Mouse (Mus musculus) G1E-ER4 (cell line): ENCODE measurements around the gene 5730596B20Rik. TPM values are rescaled to one million over a fixed set of nuclear protein-coding genes. Genes with fewer than 3 reads are reported as not detected.

Source experiments
- GATA1 ChIP-seq: IDR thresholded peaks from one replicate; pipeline ENCODE4 v1.8.0; 2012; ENCODE audit warnings: low read length, inconsistent platforms
- polyA plus RNA-seq: library from polyadenylated mRNA; stranded (reverse); fragments of >175 nt; gene quantifications from 2 replicates; pipeline ENCODE4 v1.2.3, GENCODE M21; 2012

Gene 5730596B20Rik
- polyA plus RNA-seq, 1 experiment: not detected

DNA sequence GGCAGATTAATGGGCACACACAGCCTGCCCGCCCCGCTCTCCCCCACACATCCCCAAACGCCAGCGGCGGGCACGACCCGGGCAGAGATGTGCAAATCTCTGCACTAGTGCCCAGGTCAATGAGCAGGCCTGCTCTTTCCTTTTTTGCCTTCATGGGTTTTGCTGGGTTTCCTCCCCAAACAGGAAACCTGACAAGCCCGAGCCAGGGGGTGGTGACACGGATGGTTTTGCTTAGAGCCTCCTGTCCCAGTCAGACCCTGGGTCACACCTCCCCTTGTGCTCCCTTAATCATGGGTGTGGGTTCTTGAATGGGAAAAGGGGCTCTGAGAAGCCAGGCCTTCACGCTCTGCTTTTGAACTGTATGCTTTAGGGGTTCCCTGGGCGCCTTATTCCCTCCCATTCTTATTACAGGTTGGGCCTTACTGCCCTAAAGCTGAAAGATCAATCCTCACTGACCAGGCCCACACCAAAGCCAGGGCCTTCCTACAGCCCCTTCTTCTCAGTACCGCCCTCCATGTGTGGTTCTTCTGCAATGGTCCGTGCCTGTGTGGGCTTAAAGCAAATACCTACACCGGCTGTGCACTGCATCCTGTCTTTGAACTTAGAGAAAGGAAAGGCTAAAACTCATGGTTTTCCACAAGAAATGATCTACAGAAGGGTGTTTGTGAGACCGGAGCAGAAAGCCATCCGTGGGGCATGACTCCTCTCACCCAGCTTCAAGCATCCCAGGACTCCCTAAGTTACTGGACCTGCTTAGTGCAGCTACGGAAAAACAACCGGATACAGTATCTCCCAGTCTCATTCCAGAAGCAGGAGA, 31.8 kb downstream of the 5730596B20Rik start:
- no peak for TF ChIP-seq GATA1

DNA sequence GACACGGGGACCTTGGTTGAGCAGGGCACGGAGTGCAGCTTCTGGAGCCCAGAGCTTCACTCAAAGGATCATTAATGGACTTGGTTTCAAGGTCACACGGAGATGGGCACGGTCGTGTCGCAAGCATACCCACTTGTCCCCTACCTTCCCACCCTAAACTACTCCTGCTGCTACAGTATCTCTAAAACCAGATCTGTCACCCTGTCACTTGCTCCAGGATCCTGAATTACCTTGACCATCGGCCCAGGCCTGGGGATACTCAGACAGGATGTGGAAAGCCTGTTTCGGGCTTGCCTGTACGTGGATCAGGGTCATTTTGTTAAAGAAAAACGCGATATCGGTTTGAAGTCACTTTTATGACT, 32.4 kb downstream of the 5730596B20Rik start:
- TF ChIP-seq GATA1: no peak

DNA sequence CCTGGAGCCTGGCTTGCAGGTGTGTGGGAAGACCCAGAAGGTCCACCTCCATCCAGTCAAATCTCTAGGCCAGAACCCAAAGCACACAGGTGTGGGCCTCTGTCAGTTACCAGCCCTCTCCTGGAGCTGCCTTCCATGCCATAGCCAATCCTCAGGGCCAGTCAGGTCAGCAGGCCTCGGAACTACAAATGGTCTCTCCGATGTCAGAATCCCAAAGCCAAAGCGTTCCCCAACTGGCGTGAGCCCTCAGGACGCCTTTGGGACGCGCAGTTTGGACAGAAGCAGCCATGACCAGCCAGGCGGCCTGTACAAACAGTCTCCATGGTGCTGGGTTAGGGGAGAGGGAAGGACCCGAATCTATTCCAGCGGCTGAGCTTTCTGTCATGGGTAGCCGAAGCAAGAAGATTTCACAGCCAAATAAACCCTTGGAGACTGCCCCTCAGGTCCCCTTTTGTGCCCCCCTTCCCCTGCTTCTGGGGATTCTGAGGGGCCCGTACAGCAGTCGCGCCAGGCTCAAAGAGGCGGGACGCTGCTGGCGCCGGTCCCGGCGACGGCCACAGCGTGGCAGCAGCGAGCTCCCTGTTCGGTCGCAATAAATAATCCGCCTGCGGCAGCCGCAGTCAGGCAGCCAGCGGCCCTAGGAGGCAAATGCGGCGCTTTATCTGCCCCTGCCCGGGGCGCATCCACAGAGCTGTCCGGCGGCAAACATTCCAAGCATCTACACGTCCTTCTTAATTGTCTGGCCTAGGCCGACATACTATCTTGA, 34.1 kb downstream of the 5730596B20Rik start:
- no peak for TF ChIP-seq GATA1

DNA sequence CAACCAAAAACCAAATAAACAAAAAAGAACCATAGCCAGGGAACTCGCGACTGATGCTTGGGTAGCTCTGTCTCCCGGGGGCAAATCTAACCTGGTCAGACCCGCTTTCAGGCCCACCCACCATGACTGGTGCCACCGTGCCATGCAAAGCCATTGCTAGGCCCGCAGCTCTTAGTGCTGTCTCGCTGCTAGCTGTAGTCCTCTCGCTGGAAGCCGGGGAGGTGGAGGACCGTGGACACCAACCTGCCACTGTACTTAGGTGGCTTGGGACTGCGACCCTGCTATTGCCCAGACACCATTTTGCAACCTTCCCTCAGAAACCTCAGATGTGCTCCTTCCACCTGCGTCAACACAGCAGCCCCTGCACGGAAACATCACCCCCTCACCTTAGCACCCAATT, 34.7 kb downstream of the 5730596B20Rik start:
- no peak for TF ChIP-seq GATA1

DNA sequence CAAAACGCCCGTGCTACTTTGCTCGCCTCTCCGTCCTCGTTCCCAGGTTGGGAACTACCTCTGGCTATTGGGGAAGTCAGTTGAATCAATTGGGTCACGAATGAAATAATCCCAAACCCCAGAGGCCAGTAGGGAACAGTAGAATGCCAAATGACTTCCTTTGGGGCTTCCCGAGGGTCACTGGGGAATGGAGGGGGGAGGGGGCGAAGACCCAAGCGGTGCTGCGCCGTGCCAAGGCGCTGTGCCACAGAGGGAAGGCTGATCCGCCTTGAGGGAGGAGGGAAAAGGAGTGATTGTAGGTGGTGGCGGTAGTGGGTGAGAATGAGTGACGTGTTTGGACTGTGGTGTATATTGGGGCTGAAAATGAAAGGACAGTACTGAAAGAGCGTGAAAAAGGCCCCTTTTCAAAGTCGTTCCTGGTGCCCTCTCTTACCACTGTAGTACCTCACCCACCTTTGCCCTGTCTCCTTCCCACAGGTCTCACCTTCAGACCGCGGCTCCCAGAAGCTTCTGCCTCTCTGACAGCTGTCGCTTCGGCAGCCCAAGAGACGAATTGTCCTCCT, 35.3 kb downstream of the 5730596B20Rik start:
- no peak for TF ChIP-seq GATA1

DNA sequence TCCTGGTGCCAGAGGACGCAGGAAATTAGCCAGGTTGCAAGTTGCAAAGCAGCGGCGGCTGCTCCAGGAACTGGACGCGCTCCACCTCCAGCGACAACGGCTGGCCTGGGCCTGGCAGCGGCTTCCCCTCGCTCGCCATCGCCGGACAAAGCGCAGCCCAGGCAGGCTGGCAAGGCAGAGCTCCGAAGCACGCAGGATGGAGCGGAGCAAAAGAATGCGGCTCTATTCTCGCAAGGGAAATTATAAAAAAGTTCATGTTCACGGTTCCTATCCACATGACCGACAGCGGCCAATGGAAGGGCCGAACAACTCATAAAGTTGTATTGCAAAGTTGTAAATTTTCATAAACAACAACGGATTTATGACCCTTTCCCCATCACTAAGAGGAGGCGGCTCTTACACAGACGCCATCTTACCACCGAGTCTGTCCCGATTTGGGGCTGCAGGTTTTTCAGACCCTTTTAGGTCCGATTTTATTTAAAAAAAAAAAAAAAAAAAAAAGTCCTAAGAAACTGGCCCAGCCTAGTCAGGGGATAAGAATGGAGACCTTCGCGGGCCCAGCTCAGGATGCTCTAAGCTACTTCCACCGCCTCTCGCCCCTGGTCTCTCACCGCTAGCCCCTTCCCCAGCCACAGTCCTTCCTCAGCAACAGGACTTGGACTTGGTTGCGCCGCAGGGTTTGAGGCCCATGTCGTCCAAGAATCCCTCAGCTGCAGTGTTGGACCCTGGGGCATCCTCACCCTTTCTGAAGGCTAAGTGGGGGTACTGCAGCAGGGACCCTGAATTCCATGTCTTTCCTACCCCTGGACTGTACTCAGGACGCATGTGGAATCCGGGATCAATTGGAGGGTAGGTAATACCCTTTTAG, 36.1 kb downstream of the 5730596B20Rik start, which contains the start of the genes Hoxa3 and Gm28308:
TSS of gene Hoxa3 (minus strand) at position 218 of the 868 bp plus-strand sequence.
TSS of gene Gm28308 (minus strand) at position 221 of the 868 bp plus-strand sequence.
- no peak for TF ChIP-seq GATA1

DNA sequence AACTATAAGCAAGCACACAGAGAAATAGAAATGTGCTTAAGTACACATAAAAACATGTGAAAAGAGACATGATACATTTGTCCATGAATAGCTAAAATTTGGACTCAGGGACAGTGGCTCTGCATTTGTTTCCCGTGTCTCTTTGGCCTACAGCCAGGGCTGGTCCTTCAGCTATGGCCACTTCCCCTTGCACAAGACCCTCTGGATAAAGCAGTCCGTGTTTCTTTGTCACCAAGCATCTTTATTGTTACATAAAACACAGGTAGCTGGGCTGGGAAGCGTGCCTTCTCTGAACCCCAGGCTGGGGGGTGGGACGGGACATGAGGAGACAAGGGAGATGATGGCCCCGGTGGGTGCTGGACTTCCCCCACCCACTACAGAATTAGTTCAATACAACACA, 37.0 kb downstream of the 5730596B20Rik start:
- TF ChIP-seq GATA1: no peak

DNA sequence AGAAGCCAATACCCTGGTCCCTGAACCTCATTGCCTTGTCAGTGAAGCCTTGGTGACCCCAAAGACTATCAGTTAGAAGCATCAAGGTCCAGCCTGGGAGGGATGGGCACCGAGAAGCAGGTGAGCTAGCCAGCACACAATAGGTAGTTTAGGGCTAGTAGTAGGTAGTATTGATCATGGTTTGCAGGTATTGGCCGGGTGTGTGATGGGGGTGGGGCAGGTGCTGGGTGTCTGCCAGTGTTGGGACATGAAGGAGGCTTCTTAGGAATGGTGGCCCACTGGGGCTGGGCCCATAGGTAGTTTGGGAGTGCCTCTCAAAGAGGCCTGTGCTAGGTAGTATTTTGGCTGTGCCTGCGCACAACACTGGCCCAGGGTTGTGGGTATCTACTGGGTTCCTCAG, 37.8 kb downstream of the 5730596B20Rik start:
- no peak for TF ChIP-seq GATA1

DNA sequence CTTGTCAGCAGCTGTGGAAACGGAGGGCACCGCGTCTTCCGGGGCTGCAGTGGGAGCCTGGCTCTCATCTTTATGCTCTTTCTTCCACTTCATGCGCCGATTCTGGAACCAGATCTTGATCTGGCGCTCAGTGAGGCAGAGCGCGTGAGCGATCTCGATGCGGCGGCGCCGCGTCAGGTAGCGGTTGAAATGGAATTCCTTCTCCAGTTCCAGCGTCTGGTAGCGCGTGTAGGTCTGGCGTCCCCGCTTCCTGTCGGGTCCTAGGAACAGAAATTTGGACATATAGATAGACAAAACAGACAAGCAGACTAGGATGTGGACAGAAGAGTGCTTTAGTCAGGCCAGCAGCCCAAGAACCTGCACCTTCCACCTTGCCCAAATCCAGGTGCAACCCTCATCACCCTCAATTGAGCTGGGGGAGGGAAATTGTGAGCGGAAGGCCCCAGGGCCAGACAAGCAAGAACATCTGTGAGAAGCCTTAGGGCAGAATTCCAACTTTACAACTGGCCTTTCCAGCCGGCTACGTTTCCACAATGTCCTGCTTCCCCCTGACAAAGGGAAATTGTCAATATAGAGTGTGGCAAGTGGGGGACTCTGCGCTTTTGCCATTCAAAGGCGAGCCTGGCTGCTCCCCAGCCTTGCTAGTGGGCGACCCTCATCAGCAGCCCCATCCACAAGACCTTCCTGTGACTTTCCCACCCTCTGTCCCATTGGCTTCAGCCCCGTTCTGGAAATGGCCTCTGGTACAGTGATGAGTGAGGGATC, 38.7 kb downstream of the 5730596B20Rik start:
- no peak for TF ChIP-seq GATA1

DNA sequence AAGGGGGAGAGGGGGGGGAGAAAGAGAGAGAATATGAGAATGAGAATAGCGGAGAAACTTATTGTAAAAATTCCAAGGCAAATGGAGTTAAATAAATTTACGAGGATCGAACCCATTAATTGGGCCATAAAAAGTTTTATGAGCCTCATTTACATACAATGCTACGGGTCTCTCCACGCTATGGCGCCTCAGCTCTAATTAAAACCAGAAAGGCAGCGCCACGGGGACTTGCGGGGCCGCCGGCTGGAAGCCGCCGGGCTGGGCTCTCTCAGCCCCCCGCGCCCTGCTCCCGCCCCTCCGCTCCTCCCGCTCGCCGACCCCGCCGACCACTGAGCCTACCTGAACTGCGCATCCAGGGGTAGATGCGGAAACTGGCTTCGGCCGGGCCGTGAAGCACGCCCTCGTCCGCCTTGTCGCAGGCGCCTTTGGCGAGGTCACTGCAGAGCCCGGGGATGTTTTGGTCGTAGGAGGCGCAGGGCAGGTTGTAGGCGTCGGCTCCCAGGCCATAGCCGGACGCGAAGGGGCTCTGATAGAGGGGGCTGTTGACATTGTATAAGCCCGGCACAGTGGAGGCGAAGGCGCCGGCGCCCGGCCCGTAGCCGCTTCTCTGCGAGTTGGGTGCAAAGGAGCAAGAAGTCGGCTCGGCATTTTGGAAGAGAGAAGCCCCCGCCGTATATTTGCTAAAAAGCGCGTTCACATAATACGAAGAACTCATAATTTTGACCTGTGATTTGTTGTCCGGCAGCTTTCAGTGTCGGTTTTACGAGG, 39.6 kb downstream of the 5730596B20Rik start:
- TF ChIP-seq GATA1: no peak

DNA sequence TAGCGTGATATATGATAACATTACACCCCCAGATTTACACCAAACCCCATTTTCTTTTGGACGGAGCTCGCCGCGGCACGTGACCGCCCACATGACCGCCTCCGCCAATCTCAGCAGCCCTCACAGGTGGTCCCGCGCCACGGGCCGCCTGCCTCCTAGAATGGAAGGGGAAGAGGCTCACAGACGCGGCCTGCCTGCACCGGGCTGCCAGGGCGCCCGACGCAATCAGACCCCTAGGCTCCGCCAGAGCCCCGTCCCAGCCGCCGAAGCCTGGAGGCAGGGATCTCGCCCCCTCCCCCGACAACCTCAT, 40.1 kb downstream of the 5730596B20Rik start:
- no peak for TF ChIP-seq GATA1

DNA sequence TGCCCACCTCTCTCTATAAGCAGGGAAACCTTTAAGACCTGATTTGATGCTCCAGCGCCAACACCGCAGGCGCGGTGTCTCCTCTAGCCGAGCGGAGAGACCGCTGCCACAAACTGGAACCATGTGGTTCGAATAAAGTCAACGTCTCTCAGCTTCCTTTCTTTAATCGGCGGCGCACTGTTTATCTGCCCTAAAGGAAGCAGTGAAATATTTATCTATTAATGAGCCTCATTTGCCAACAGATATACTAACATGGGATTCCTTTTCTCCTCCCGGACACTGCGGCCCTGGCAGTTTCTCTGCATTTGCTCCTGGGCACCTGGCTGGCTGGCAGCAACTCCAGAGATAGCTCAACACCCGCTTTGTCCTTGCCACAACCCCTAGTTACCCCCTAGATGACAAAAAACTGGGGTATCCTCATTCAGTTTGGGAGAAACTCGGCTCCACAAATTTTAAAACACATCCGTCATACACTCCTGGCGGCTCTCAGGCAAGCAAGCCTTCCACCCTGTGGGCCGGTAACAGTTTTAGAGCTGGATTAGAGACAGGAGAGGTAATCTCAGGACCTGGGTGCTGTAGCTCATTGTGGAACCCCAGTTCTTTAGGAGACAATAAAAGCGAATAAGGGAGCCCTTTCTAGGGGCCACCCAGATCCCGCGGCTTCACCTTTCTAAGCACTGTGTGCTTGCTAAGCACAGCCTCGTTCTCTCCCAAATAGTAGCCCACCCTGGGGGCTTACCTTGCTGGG, 40.8 kb downstream of the 5730596B20Rik start:
- TF ChIP-seq GATA1: no peak

DNA sequence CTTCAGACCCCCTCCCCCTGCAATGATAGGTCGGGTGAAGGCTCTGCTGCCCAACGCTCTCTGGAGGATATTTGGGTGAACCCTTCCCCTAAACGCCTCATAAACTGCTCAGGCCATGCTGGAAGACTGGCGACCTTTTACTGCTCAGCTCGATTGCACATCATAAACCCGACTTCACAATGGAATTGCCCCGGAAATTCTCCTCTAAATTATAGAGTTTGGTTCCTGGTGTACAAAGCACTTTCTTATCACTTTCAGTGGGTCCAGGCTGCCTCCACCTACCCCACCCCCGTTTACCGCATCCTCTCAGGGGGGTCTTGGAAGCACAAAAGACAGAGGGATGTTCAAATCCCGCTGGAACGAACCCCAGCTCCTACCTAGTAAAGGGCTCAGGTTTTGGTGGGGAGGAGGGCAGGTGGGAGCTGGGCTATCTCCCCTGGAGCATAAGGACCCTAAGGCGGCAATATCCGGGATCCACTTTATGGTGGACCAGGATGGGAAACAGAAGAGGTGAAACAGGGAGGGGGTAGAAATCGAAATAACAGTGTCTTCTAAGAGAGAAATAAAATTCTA, 41.4 kb downstream of the 5730596B20Rik start:
- TF ChIP-seq GATA1: no peak
